In the genomic region with DNA sequence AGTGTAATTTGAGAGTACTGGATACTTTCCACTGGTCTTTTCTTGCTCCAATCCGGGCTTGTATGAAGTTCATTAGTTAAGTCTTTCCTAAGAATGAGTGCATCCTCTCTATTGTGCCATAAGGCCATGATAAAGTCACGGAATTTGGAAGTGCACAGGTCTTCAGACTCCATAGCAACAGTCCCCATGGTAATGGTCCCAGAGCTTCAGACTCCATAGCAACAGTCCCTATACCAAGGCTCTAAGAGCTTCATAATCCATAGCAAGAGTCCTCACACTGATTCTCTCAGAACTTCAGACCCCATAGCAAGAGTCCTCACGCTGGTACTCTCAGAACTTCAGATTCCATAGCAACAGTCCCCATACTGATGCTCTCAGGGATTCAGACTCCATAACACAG, we compare ENCODE assay signal across 29 mouse cellular contexts.
DNase-seq lines count a peak whose midpoint lies in the region; ATAC-seq and TF ChIP-seq lines count a peak whose summit lies in the region.
"Had no signal": no experiment of that assay in that cellular context is flagged by ENCODE, and none has a peak within 500 bp of the region (broad histone marks: within the 10 kb centered on the region; RNA-seq: fewer than 3 reads in every experiment).

No protein-coding gene starts in this region.

- peak; percentile 20 for DNase-seq in forebrain, postnatal 0 days
- DNase-seq in forebrain, embryonic 14.5 days (ENCODE audit: low spot score), result no peak
- DNase-seq in midbrain, postnatal 0 days (ENCODE audit: low spot score), result peak; percentile 5
- DNase-seq in midbrain, embryonic 10.5 days (ENCODE audit: low spot score), result no peak
- no peak for DNase-seq in thymus, postnatal 4 days
- DNase-seq: adrenal gland, adult 8-10 months; adrenal gland, postnatal 14 days; adrenal gland, postnatal 36 days; B cell, adult 2 months; cerebellum, adult 11-12 months; cerebellum, adult 8-10 months; cerebellum, adult 9-11 months; cerebellum, postnatal 14 days; cerebellum, postnatal 36 days; embryo, embryonic 11 days had no signal

- TF ChIP-seq CTCF in forebrain, postnatal 0 days (IDR thresholded peaks at IDR 0.05; ENCODE audit: low read depth), result no peak
- TF ChIP-seq CTCF in midbrain, postnatal 0 days (IDR thresholded peaks at IDR 0.05), result no peak

- no peak overlapping the region for H3K9ac ChIP-seq in forebrain, postnatal 0 days
- H3K9ac ChIP-seq in forebrain, embryonic 14.5 days (ENCODE audit: low read length), result no peak overlapping the region
- H3K9ac ChIP-seq in midbrain, embryonic 15.5 days, result no peak overlapping the region
- H3K9ac ChIP-seq in midbrain, embryonic 13.5 days (replicated peaks), result no peak overlapping the region
- H3K9ac ChIP-seq in midbrain, postnatal 0 days (replicated peaks; ENCODE audit: low read length, poor library complexity, severe bottlenecking), result no peak overlapping the region
- H3K9ac ChIP-seq: embryonic facial prominence, embryonic 13.5 days; embryonic facial prominence, embryonic 15.5 days; forebrain, embryonic 12.5 days; forebrain, embryonic 15.5 days had no signal

- WGBS in forebrain, postnatal 0 days, result 58% methylated on average over 3 of the region's 3 CpGs
- 79% methylated on average over 3 of the region's 3 CpGs for WGBS in forebrain, embryonic 14.5 days
- 59% methylated on average over 3 of the region's 3 CpGs for WGBS in midbrain, embryonic 15.5 days
- 65% methylated on average over 3 of the region's 3 CpGs for WGBS in midbrain, embryonic 13.5 days
- 65% methylated on average over 3 of the region's 3 CpGs for WGBS in midbrain, postnatal 0 days
- 75% methylated on average over 3 of the region's 3 CpGs for WGBS in midbrain, embryonic 10.5 days

- no peaks in the 10 kb centered on the region for H3K9me3 ChIP-seq in forebrain, postnatal 0 days (ENCODE audit: low read length)
- no peaks in the 10 kb centered on the region for H3K9me3 ChIP-seq in forebrain, embryonic 14.5 days (replicated peaks; ENCODE audit: control insufficient read depth, low read length)
- H3K9me3 ChIP-seq in midbrain, embryonic 15.5 days, result no peaks in the 10 kb centered on the region
- no peaks in the 10 kb centered on the region for H3K9me3 ChIP-seq in midbrain, embryonic 13.5 days
- no peaks in the 10 kb centered on the region for H3K9me3 ChIP-seq in midbrain, postnatal 0 days (ENCODE audit: low read length)
- no peaks in the 10 kb centered on the region for H3K9me3 ChIP-seq in midbrain, embryonic 10.5 days (replicated peaks)
- H3K9me3 ChIP-seq: embryonic facial prominence, embryonic 13.5 days; embryonic facial prominence, embryonic 15.5 days; forebrain, embryonic 10.5 days; forebrain, embryonic 12.5 days; forebrain, embryonic 15.5 days; G1E had no signal

- H3K36me3 ChIP-seq in forebrain, postnatal 0 days (ENCODE audit: insufficient read depth), result no peaks in the 10 kb centered on the region
- no peaks in the 10 kb centered on the region for H3K36me3 ChIP-seq in forebrain, embryonic 14.5 days (ENCODE audit: control insufficient read depth, insufficient read depth, low read length)
- no peaks in the 10 kb centered on the region for H3K36me3 ChIP-seq in midbrain, embryonic 15.5 days (replicated peaks)
- H3K36me3 ChIP-seq in midbrain, embryonic 13.5 days, result no peaks in the 10 kb centered on the region
- no peaks in the 10 kb centered on the region for H3K36me3 ChIP-seq in midbrain, postnatal 0 days (ENCODE audit: insufficient read depth, low read length)
- H3K36me3 ChIP-seq in midbrain, embryonic 10.5 days, result no peaks in the 10 kb centered on the region
- H3K36me3 ChIP-seq: embryonic facial prominence, embryonic 13.5 days; embryonic facial prominence, embryonic 15.5 days; forebrain, embryonic 10.5 days; forebrain, embryonic 12.5 days; forebrain, embryonic 15.5 days; G1E had no signal

- ATAC-seq in forebrain, postnatal 0 days, result peak; percentile 81
- ATAC-seq in forebrain, embryonic 14.5 days, result no peak
- ATAC-seq in midbrain, embryonic 15.5 days (replicated peaks), result 0 out of 2 replicates have a peak, but pooled peaks have one; percentile 37
- no peak for ATAC-seq in midbrain, embryonic 13.5 days
- peak; percentile 60; the same call in 1 of the 2 replicates for ATAC-seq in midbrain, postnatal 0 days (ENCODE audit: low FRiP score)
- ATAC-seq in megakaryocyte, adult 5-6 weeks (ENCODE audit: poor library complexity, severe bottlenecking), result 0 out of 2 replicates have a peak, but pooled peaks have one; percentile 8
- ATAC-seq: activated CD4-positive, CD25-positive, alpha-beta regulatory T cell, adult 4 months; CD4-positive, CD25-positive, alpha-beta regulatory T cell, adult 4 months; forebrain, embryonic 15.5 days; Patski had no signal

- no peak overlapping the region for H3K27ac ChIP-seq in forebrain, postnatal 0 days (ENCODE audit: low read depth, low read length)
- H3K27ac ChIP-seq in forebrain, embryonic 14.5 days (ENCODE audit: low read depth, low read length), result no peak overlapping the region
- no peak overlapping the region for H3K27ac ChIP-seq in midbrain, embryonic 15.5 days
- H3K27ac ChIP-seq in midbrain, embryonic 13.5 days, result no peak overlapping the region
- no peak overlapping the region for H3K27ac ChIP-seq in midbrain, postnatal 0 days (ENCODE audit: low read depth, low read length)
- H3K27ac ChIP-seq in midbrain, embryonic 10.5 days (replicated peaks), result no peak overlapping the region
- H3K27ac ChIP-seq: embryonic facial prominence, embryonic 13.5 days; embryonic facial prominence, embryonic 15.5 days; forebrain, embryonic 10.5 days; forebrain, embryonic 12.5 days; forebrain, embryonic 15.5 days had no signal

- H3K4me3 ChIP-seq in forebrain, postnatal 0 days (ENCODE audit: low read depth, low read length), result no peak overlapping the region
- no peak overlapping the region for H3K4me3 ChIP-seq in forebrain, embryonic 14.5 days (ENCODE audit: low read depth, low read length)
- H3K4me3 ChIP-seq in midbrain, embryonic 15.5 days, result no peak overlapping the region
- H3K4me3 ChIP-seq in midbrain, embryonic 13.5 days (replicated peaks), result no peak overlapping the region
- no peak overlapping the region for H3K4me3 ChIP-seq in midbrain, postnatal 0 days (ENCODE audit: low read depth, low read length)
- no peak overlapping the region for H3K4me3 ChIP-seq in midbrain, embryonic 10.5 days
- H3K4me3 ChIP-seq: embryonic facial prominence, embryonic 13.5 days; embryonic facial prominence, embryonic 15.5 days; erythroblast, embryonic 14.5 days; forebrain, embryonic 10.5 days; forebrain, embryonic 12.5 days; forebrain, embryonic 15.5 days had no signal

- H3K4me1 ChIP-seq in forebrain, postnatal 0 days (ENCODE audit: insufficient read depth), result no peaks in the 10 kb centered on the region
- no peaks in the 10 kb centered on the region for H3K4me1 ChIP-seq in forebrain, embryonic 14.5 days (ENCODE audit: control insufficient read depth, insufficient read depth, low read length)
- no peaks in the 10 kb centered on the region for H3K4me1 ChIP-seq in midbrain, embryonic 15.5 days
- H3K4me1 ChIP-seq in midbrain, embryonic 13.5 days (replicated peaks), result no peaks in the 10 kb centered on the region
- H3K4me1 ChIP-seq in midbrain, postnatal 0 days (ENCODE audit: insufficient read depth, low read length), result no peaks in the 10 kb centered on the region
- H3K4me1 ChIP-seq in midbrain, embryonic 10.5 days, result no peaks in the 10 kb centered on the region
- H3K4me1 ChIP-seq: embryonic facial prominence, embryonic 13.5 days; embryonic facial prominence, embryonic 15.5 days; forebrain, embryonic 10.5 days; forebrain, embryonic 12.5 days; forebrain, embryonic 15.5 days had no signal

- H3K27me3 ChIP-seq in forebrain, postnatal 0 days (ENCODE audit: insufficient read depth, low read length), result no peaks in the 10 kb centered on the region
- no peaks in the 10 kb centered on the region for H3K27me3 ChIP-seq in forebrain, embryonic 14.5 days (replicated peaks; ENCODE audit: control insufficient read depth, insufficient read depth, low read length)
- no peaks in the 10 kb centered on the region for H3K27me3 ChIP-seq in midbrain, embryonic 15.5 days (replicated peaks)
- no peaks in the 10 kb centered on the region for H3K27me3 ChIP-seq in midbrain, embryonic 13.5 days
- no peaks in the 10 kb centered on the region for H3K27me3 ChIP-seq in midbrain, postnatal 0 days (ENCODE audit: insufficient read depth, low read length)
- no peaks in the 10 kb centered on the region for H3K27me3 ChIP-seq in midbrain, embryonic 10.5 days (ENCODE audit: low read depth, poor library complexity, severe bottlenecking)
- H3K27me3 ChIP-seq: CH12.LX; embryonic facial prominence, embryonic 13.5 days; embryonic facial prominence, embryonic 15.5 days; forebrain, embryonic 12.5 days; forebrain, embryonic 15.5 days; Patski had no signal

- no peak overlapping the region for H3K4me2 ChIP-seq in forebrain, postnatal 0 days (ENCODE audit: low read depth)
- H3K4me2 ChIP-seq in forebrain, embryonic 14.5 days (ENCODE audit: low read length), result no peak overlapping the region
- no peak overlapping the region for H3K4me2 ChIP-seq in midbrain, embryonic 15.5 days
- H3K4me2 ChIP-seq in midbrain, embryonic 13.5 days (replicated peaks), result no peak overlapping the region
- no peak overlapping the region for H3K4me2 ChIP-seq in midbrain, postnatal 0 days (ENCODE audit: low read depth, low read length, poor library complexity, severe bottlenecking)
- H3K4me2 ChIP-seq: embryonic facial prominence, embryonic 13.5 days; embryonic facial prominence, embryonic 15.5 days; forebrain, embryonic 12.5 days; forebrain, embryonic 15.5 days had no signal

Comparison
In these comparisons a context has a peak if more than half of its experiments do, and no peak if none do; other contexts are left out.
1. ATAC-seq: peak in forebrain, postnatal 0 days (single experiment), midbrain, embryonic 15.5 days (single experiment), midbrain, postnatal 0 days (single experiment) and megakaryocyte, adult 5-6 weeks (single experiment); none in forebrain, embryonic 14.5 days (single experiment) and midbrain, embryonic 13.5 days (single experiment).
2. DNase-seq: peak in forebrain, postnatal 0 days (single experiment) and midbrain, postnatal 0 days (single experiment); none in forebrain, embryonic 14.5 days (single experiment), midbrain, embryonic 10.5 days (single experiment) and thymus, postnatal 4 days (single experiment).